Mouse (Mus musculus): ENCODE measurements around the gene Mturn. TPM values are rescaled to one million over a fixed set of nuclear protein-coding genes. Genes with fewer than 3 reads are reported as not detected.
A peak's percentile ranks its signal among the peaks of the same experiment; 100 is the strongest.

The Mturn gene
- 7.0 and 7.8 TPM in 2 replicates for polyA plus RNA-seq (2014; fragmentation: Nextera tagmentation; extraction: Ambion mirVana)

GRCm38 (mm10) chr6:54680891-54681745 lies at the start of gene Mturn:
Gene Mturn, plus strand, starts transcription at chr6:54681624.
- WGBS: 6% methylated on average over 47 of the region's 48 CpGs
- no peak within 1 kb of the TSS for H3K27ac ChIP-seq (replicated peaks; ENCODE audit: low read depth, low read length)
- ATAC-seq (ENCODE audit: insufficient number of reproducible peaks, low FRiP score, low TSS enrichment, low read depth): peak; percentile 96

DNA sequence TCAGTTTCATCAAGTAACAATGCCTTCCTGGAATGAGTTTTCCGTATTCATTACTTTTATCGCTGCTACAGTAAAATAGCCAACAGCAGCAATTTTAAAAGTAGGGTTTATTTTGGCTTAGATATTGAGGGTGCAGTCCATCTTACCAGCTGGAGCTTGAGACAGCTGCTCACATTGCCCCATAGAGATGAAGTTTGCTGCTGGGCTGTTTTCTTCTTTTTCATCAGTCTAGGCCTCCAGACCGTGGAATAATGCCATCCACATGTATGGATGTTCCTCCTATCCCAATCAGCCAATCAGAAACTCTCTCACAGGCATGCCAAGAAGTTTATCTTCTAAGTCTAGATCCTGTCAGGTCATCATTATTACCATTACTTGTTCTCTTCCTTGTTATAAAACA lies 41.5 kb upstream of the Mturn start:
- Histone ChIP-seq H3K4me3 (ENCODE audit: low read depth, low read length) (no peak overlapping the region), H3K27ac (replicated peaks; ENCODE audit: low read depth, low read length) (no peak overlapping the region), H3K36me3 (ENCODE audit: control insufficient read depth, insufficient read depth, low read length) (no peaks in the 10 kb centered on the region), H3K4me1 (ENCODE audit: control insufficient read depth, insufficient read depth, low read length) (no peaks in the 10 kb centered on the region), H3K9me3 (ENCODE audit: control insufficient read depth, low read length) (no peaks in the 10 kb centered on the region), H3K27me3 (ENCODE audit: control insufficient read depth, insufficient read depth, low read length) (no peaks in the 10 kb centered on the region), H3K9ac (ENCODE audit: low read length) (no peak overlapping the region), H3K4me2 (ENCODE audit: low read depth, severe bottlenecking) (no peak overlapping the region)
- no peak for DNase-seq (ENCODE audit: low spot score)
- 92% methylated on average over 3 of the region's 3 CpGs for WGBS
- ATAC-seq (ENCODE audit: insufficient number of reproducible peaks, low FRiP score, low TSS enrichment, low read depth): no peak

More at GRCm38 (mm10) chr6:54680891-54681745, at the start of gene Mturn:
- H3K4me2 ChIP-seq (ENCODE audit: low read depth, severe bottlenecking): peak within 1 kb of the TSS; percentile 98
- H3K9ac ChIP-seq (ENCODE audit: low read length): peak within 1 kb of the TSS; percentile 56
- H3K36me3 ChIP-seq (ENCODE audit: control insufficient read depth, insufficient read depth, low read length): no peaks in the 10 kb centered on the region
- peaks cover 2% of the 10 kb centered on the region; the same call in 1 of the 2 replicates for H3K4me1 ChIP-seq (ENCODE audit: control insufficient read depth, insufficient read depth, low read length)
- DNase-seq (ENCODE audit: low spot score): peak; percentile 98
- H3K4me3 ChIP-seq (ENCODE audit: low read depth, low read length): peak within 1 kb of the TSS; percentile 84
- peaks cover 2% of the 10 kb centered on the region; the same call in 1 of the 2 replicates for H3K27me3 ChIP-seq (ENCODE audit: control insufficient read depth, insufficient read depth, low read length)
- H3K9me3 ChIP-seq (ENCODE audit: control insufficient read depth, low read length): no peaks in the 10 kb centered on the region

GRCm38 (mm10) chr6:54641953-54642352 lies 39.5 kb upstream of the Mturn start:
- no peak for DNase-seq (ENCODE audit: low spot score)
- no peaks in the 10 kb centered on the region for H3K36me3 ChIP-seq (ENCODE audit: control insufficient read depth, insufficient read depth, low read length)
- no peak for ATAC-seq (ENCODE audit: insufficient number of reproducible peaks, low FRiP score, low TSS enrichment, low read depth)
- no peak overlapping the region for H3K4me3 ChIP-seq (ENCODE audit: low read depth, low read length)
- WGBS: 82% methylated on average over 2 of the region's 2 CpGs
- H3K9me3 ChIP-seq (ENCODE audit: control insufficient read depth, low read length): no peaks in the 10 kb centered on the region
- H3K27me3 ChIP-seq (ENCODE audit: control insufficient read depth, insufficient read depth, low read length): no peaks in the 10 kb centered on the region
- H3K9ac ChIP-seq (ENCODE audit: low read length): no peak overlapping the region
- no peaks in the 10 kb centered on the region for H3K4me1 ChIP-seq (ENCODE audit: control insufficient read depth, insufficient read depth, low read length)
- no peak overlapping the region for H3K27ac ChIP-seq (replicated peaks; ENCODE audit: low read depth, low read length)
- H3K4me2 ChIP-seq (ENCODE audit: low read depth, severe bottlenecking): no peak overlapping the region

- Histone ChIP-seq H3K36me3 (ENCODE audit: control insufficient read depth, insufficient read depth, low read length) (no peaks in the 10 kb centered on the region), H3K27ac (replicated peaks; ENCODE audit: low read depth, low read length) (no peak overlapping the region), H3K9ac (ENCODE audit: low read length) (no peak overlapping the region), H3K9me3 (ENCODE audit: control insufficient read depth, low read length) (no peaks in the 10 kb centered on the region), H3K4me1 (ENCODE audit: control insufficient read depth, insufficient read depth, low read length) (no peaks in the 10 kb centered on the region), H3K4me2 (ENCODE audit: low read depth, severe bottlenecking) (no peak overlapping the region), H3K4me3 (ENCODE audit: low read depth, low read length) (no peak overlapping the region), H3K27me3 (ENCODE audit: control insufficient read depth, insufficient read depth, low read length) (no peaks in the 10 kb centered on the region)
- ATAC-seq (ENCODE audit: insufficient number of reproducible peaks, low FRiP score, low TSS enrichment, low read depth): no peak
- no peak for DNase-seq (ENCODE audit: low spot score)
- 83% methylated on average over 4 of the region's 4 CpGs for WGBS
These were observed 38.2 kb upstream of the Mturn start for GRCm38 (mm10) chr6:54643181-54643580.

- H3K27ac ChIP-seq (replicated peaks; ENCODE audit: low read depth, low read length): no peak overlapping the region
- DNase-seq (ENCODE audit: low spot score) (no peak), ATAC-seq (ENCODE audit: insufficient number of reproducible peaks, low FRiP score, low TSS enrichment, low read depth) (no peak)
- H3K4me1 ChIP-seq (ENCODE audit: control insufficient read depth, insufficient read depth, low read length): no peaks in the 10 kb centered on the region
- H3K9me3 ChIP-seq (ENCODE audit: control insufficient read depth, low read length): no peaks in the 10 kb centered on the region
- no peaks in the 10 kb centered on the region for H3K36me3 ChIP-seq (ENCODE audit: control insufficient read depth, insufficient read depth, low read length)
- no peak overlapping the region for H3K4me3 ChIP-seq (ENCODE audit: low read depth, low read length)
- H3K9ac ChIP-seq (ENCODE audit: low read length): no peak overlapping the region
- WGBS: 84% methylated on average over 11 of the region's 11 CpGs
- H3K4me2 ChIP-seq (ENCODE audit: low read depth, severe bottlenecking): no peak overlapping the region
- no peaks in the 10 kb centered on the region for H3K27me3 ChIP-seq (ENCODE audit: control insufficient read depth, insufficient read depth, low read length)
These were observed 25.8 kb upstream of the Mturn start for GRCm38 (mm10) chr6:54655471-54656095.

DNA sequence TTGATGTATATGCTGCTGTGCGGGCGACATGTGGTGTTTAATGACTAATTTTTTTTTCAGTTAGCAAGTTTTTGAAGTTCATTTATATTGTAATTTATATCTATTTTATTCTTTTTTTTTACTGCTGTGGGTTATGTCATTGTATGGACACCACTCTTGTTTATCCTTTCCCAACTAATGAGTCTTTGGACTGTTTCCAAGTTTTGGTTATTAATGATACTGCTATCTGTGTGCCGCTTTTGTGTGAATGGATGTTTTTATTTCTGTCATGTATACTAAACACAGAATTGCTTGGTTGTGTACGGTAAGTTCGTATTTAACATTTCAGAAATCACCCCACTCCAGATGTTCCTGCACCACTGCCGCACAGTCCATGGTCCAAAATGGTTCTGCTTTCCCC lies 23.6 kb upstream of the Mturn start:
- H3K9ac ChIP-seq (ENCODE audit: low read length): no peak overlapping the region
- DNase-seq (ENCODE audit: low spot score): no peak
- no peaks in the 10 kb centered on the region for H3K27me3 ChIP-seq (ENCODE audit: control insufficient read depth, insufficient read depth, low read length)
- H3K4me1 ChIP-seq (ENCODE audit: control insufficient read depth, insufficient read depth, low read length): no peaks in the 10 kb centered on the region
- no peak for ATAC-seq (ENCODE audit: insufficient number of reproducible peaks, low FRiP score, low TSS enrichment, low read depth)
- WGBS: 92% methylated on average over 6 of the region's 6 CpGs
- H3K27ac ChIP-seq (replicated peaks; ENCODE audit: low read depth, low read length): no peak overlapping the region
- H3K4me3 ChIP-seq (ENCODE audit: low read depth, low read length): no peak overlapping the region
- no peak overlapping the region for H3K4me2 ChIP-seq (ENCODE audit: low read depth, severe bottlenecking)
- H3K36me3 ChIP-seq (ENCODE audit: control insufficient read depth, insufficient read depth, low read length): no peaks in the 10 kb centered on the region
- no peaks in the 10 kb centered on the region for H3K9me3 ChIP-seq (ENCODE audit: control insufficient read depth, low read length)

DNA sequence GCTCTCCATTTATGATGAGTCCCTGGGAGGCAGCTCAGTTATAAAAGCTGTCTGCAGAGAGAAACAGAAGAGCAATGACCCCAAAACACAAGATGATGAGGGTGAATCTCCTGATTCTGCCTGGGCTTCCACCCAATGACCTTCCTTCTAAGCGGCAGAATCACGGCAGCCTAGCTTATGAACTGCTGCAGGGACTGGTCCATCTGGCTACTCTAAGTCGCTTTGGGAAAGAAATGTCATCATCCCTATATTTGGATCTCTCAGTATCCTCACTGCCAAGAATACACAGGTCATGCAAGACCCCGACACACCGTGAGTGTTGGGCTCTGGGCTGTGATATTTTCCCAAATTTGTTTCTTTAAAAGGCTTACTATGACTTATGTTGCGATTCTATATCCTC lies 11.6 kb upstream of the Mturn start:
- DNase-seq (ENCODE audit: low spot score) (no peak), ATAC-seq (ENCODE audit: insufficient number of reproducible peaks, low FRiP score, low TSS enrichment, low read depth) (no peak)
- Histone ChIP-seq H3K4me2 (ENCODE audit: low read depth, severe bottlenecking) (no peak overlapping the region), H3K9ac (ENCODE audit: low read length) (no peak overlapping the region), H3K27me3 (ENCODE audit: control insufficient read depth, insufficient read depth, low read length) (no peaks in the 10 kb centered on the region), H3K27ac (replicated peaks; ENCODE audit: low read depth, low read length) (no peak overlapping the region), H3K4me3 (ENCODE audit: low read depth, low read length) (no peak overlapping the region), H3K9me3 (ENCODE audit: control insufficient read depth, low read length) (no peaks in the 10 kb centered on the region), H3K36me3 (ENCODE audit: control insufficient read depth, insufficient read depth, low read length) (no peaks in the 10 kb centered on the region), H3K4me1 (ENCODE audit: control insufficient read depth, insufficient read depth, low read length) (no peaks in the 10 kb centered on the region)
- WGBS: 93% methylated on average over 6 of the region's 6 CpGs

- ATAC-seq (ENCODE audit: insufficient number of reproducible peaks, low FRiP score, low TSS enrichment, low read depth) (no peak), DNase-seq (ENCODE audit: low spot score) (no peak)
- Histone ChIP-seq H3K9ac (ENCODE audit: low read length) (no peak overlapping the region), H3K36me3 (ENCODE audit: control insufficient read depth, insufficient read depth, low read length) (no peaks in the 10 kb centered on the region), H3K27me3 (ENCODE audit: control insufficient read depth, insufficient read depth, low read length) (no peaks in the 10 kb centered on the region), H3K27ac (replicated peaks; ENCODE audit: low read depth, low read length) (no peak overlapping the region), H3K4me2 (ENCODE audit: low read depth, severe bottlenecking) (no peak overlapping the region), H3K9me3 (ENCODE audit: control insufficient read depth, low read length) (no peaks in the 10 kb centered on the region), H3K4me1 (ENCODE audit: control insufficient read depth, insufficient read depth, low read length) (no peaks in the 10 kb centered on the region), H3K4me3 (ENCODE audit: low read depth, low read length) (no peak overlapping the region)
- 53% methylated on average over 5 of the region's 5 CpGs for WGBS
These were observed 8.5 kb upstream of the Mturn start for GRCm38 (mm10) chr6:54672901-54673300.
